Mouse (Mus musculus) B cell, adult (primary cell): ENCODE data around the gene Rasl10b. TPM values are rescaled to one million over a fixed set of nuclear protein-coding genes. Genes with fewer than 3 reads are reported as not detected.

ENCODE experiments used
- total RNA-seq: library from RNA; stranded (reverse); gene quantifications from 4 replicates; pipeline ENCODE4 v1.2.4, GENCODE M21; 2023; ENCODE audit not compliant: inconsistent age

The Rasl10b gene
- total RNA-seq = 0.87 to 1.4 TPM (median 1.1 TPM) in 4 replicates

DNA sequence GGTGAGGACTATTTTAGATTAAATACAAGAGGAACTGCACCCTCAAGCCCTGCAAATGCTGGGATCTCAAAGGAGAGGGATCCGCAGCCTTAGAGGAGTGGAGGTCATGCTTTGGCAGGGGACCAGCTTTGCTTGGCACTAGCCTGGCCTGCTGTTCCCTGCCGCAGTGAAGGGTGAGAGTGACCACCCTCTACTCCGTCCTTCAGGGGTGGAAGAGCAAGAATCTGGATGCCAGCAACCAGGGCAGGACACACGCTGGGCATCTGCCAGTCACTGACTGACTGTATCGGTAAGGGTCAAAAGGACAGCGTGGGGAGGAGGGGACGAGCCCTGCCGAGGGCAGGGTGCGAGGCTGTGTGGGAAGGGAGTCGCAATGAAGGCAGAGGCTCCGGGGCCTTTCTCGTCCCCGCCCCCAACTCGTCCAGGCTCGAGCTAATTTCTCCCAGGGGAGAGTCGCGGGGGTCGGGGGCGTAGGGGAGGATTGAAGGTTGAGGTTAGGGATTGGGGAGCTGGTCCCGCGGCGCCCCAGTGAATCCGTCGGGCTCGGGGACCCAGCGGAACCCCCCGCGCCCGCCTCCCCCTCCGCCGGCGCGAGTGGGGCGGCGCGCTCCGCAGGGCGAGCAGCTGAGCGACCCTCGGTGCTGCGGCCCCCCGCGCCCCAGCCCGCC is at the start of gene Rasl10b:
Gene Rasl10b (plus strand): TSS at position 51 of the 668 bp plus-strand sequence.

GRCm38 (mm10) chr11:83429355-83429754 is 20.4 kb downstream of the Rasl10b start, which contains the start of gene Gas2l2:
Gas2l2 (minus strand) TSS chr11:83429455.

GRCm38 (mm10) chr11:83437377-83437776 is 28.4 kb downstream of the Rasl10b start, which contains the start of gene 1700020L24Rik:
1700020L24Rik (plus strand) TSS chr11:83437677.

DNA sequence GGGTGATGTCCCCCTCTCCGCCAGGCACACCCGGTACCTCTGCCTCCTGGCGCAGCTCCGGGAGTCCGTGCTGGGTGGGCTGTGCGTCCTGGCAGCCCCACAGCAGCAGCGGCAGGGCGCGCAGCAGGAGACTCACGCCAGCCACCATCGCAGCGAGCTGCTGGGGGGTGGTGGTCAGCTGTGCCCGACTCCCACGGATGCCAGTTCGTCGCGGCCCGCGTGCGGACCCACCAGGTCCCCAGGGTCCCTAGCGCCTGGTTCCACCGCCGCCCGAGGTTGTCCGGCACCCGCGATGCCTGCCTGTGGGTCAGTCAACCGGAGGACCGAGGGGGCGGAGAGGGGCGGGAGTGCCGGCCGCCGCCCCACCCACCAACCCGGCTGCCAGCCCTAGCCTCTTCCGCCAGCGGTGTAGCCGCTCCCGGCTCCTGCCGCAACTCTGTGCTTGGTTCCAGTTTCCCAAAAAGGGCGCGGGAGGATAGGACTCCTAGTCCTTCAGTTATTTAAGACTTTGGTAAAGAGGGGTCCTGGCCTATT is 53.8 kb downstream of the Rasl10b start, which contains the start of gene Mmp28:
Gene Mmp28 (minus strand): TSS at position 361 of the 534 bp plus-strand sequence.

Other genes starting within 250 kb of the Rasl10b start
- 0.21 to 0.39 TPM (median 0.21 TPM) in 3 of 4 replicates, not detected in the other for gene Slfn4, start 234.0 kb upstream of the Rasl10b start, total RNA-seq
- 1.6 to 3.5 TPM (median 2.8 TPM) in 4 replicates for gene Slfn3, start 217.8 kb upstream of the Rasl10b start, total RNA-seq
- gene Slfn14, start 122.4 kb upstream of the Rasl10b start, total RNA-seq = not detected in 4 replicates
- 144 to 154 TPM (median 148 TPM) in 4 replicates for gene Ap2b1, start 110.1 kb upstream of the Rasl10b start, total RNA-seq
- gene Pex12, start 106.6 kb upstream of the Rasl10b start, total RNA-seq = 16.5 to 26.4 TPM (median 18.4 TPM) in 4 replicates
- not detected in 4 replicates for gene Gas2l2, start 20.3 kb downstream of the Rasl10b start, total RNA-seq
- 0.87 TPM in 1 of 4 replicates, not detected in the others for gene 1700020L24Rik, start 28.5 kb downstream of the Rasl10b start, total RNA-seq
- 0.83 TPM in 1 of 4 replicates, not detected in the others for gene Mmp28, start 53.9 kb downstream of the Rasl10b start, total RNA-seq
- gene Taf15, start 63.9 kb downstream of the Rasl10b start, total RNA-seq = 148 to 177 TPM (median 160 TPM) in 4 replicates
- gene Heatr9, start 113.0 kb downstream of the Rasl10b start, total RNA-seq = 0.27 TPM in 1 of 4 replicates, not detected in the others
- 4.5 to 7.8 TPM (median 6.5 TPM) in 4 replicates for gene Ccl5, start 121.4 kb downstream of the Rasl10b start, total RNA-seq
- gene Ccl9, start 169.5 kb downstream of the Rasl10b start, total RNA-seq = 0.27 to 1.2 TPM in 2 of 4 replicates, not detected in the others
- 0.48 to 3.4 TPM (median 1.1 TPM) in 4 replicates for gene Ccl6, start 183.9 kb downstream of the Rasl10b start, total RNA-seq
- not detected in 4 replicates for gene Rpl9-ps1, start 236.5 kb downstream of the Rasl10b start, total RNA-seq
- 18.2 to 22.4 TPM (median 21.0 TPM) in 4 replicates for gene Ccl3, start 240.2 kb downstream of the Rasl10b start, total RNA-seq